Mouse (Mus musculus): Measurements from ENCODE around the gene Abhd6. TPM values are rescaled to one million over a fixed set of nuclear protein-coding genes. Genes with fewer than 3 reads are reported as not detected.

Gene Abhd6
- total RNA-seq, 1 experiment: 11.7 TPM

- TF ChIP-seq ZC3H11A (IDR thresholded peaks at IDR 0.05; ENCODE audit: borderline replicate concordance, low read depth, low read length) (peak; percentile 86), ZNF384 (IDR thresholded peaks at IDR 0.05; ENCODE audit: low read depth, low read length) (no peak)
- DNase-seq (ENCODE audit: low read depth, low spot score): peak; percentile 81
- no peak overlapping the region for H3K4me3 ChIP-seq (ENCODE audit: insufficient read depth in 1 of 2, low read depth in 1 of 2, low read length in 2 of 2, poor library complexity in 1 of 2, severe bottlenecking in 1 of 2)
- H3K4me1 ChIP-seq (ENCODE audit: control insufficient read depth in 2 of 2, insufficient read depth in 2 of 2, low read length in 2 of 2, poor library complexity in 1 of 2): peaks cover 0 to 10% of the 10 kb centered on the region in 2 experiments; a peak in 1 of 4 replicates
- H3K36me3 ChIP-seq (ENCODE audit: control insufficient read depth, insufficient read depth, low read length, poor library complexity, severe bottlenecking): no peaks in the 10 kb centered on the region
- no peak overlapping the region for H3K9ac ChIP-seq (ENCODE audit: insufficient read depth, low read depth, low read length, poor library complexity, severe bottlenecking)
- in situ Hi-C loops (cut with MboI; ENCODE audit: low sequenced_read_pairs in 2 of 2, unreplicated experiment in 2 of 2): loop anchor here (10.0 to 25.0 kb wide), 2 partner anchors 373 to 380 kb away; no protein-coding TSS in a partner anchor
- no peak overlapping the region for H3K27ac ChIP-seq (ENCODE audit: insufficient read depth, low read depth, low read length, poor library complexity, severe bottlenecking)
- H3K9me3 ChIP-seq (ENCODE audit: control insufficient read depth, insufficient read depth, low read depth, low read length): no peaks in the 10 kb centered on the region
Observed at GRCm38 (mm10) chr14:7964219-7964889, 38.3 kb upstream of the Abhd6 start.

DNA sequence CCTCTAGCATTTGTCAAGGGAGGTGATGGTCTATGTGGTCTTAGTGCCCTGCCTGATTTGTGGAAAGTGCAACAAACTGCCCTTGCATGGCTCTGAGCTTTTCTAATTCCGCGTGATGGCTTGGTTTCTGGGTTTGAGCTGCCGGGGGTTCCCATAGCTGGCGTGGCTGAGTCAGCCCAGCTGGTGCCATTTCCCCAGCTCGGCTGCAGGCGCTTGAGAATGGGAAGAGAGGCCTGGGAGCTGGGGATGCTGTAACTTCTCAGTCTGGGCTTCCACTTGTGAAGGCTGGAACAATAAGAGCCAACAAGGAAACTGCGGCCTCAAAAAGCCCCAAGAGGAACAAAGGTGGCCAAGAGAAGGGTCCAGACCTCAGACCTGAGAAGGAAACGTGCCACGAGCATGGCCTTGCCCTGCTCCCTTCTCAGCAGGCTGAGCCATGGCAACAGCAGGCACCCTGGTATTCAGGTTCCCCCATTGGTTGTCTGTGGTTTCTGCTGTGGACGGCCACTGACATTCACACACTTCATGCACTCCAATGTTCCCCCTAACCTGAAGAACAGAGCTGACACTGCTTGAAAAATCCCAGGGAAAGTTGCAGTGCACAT, 30.7 kb upstream of the Abhd6 start:
- H3K4me1 ChIP-seq (ENCODE audit: control insufficient read depth in 2 of 2, insufficient read depth in 2 of 2, low read length in 2 of 2, poor library complexity in 1 of 2): no peaks in the 10 kb centered on the region; a peak in 1 of 4 replicates
- DNase-seq (ENCODE audit: low read depth, low spot score): no peak
- no peak for TF ChIP-seq ZC3H11A (IDR thresholded peaks at IDR 0.05; ENCODE audit: borderline replicate concordance, low read depth, low read length)
- no peak for TF ChIP-seq HCFC1 (IDR thresholded peaks at IDR 0.05; ENCODE audit: borderline replicate concordance, insufficient read depth, low read length)
- no peak for TF ChIP-seq MAFK (IDR thresholded peaks at IDR 0.05; ENCODE audit: insufficient read depth, low read depth, low read length)
- TF ChIP-seq CHD2 (IDR thresholded peaks at IDR 0.05; ENCODE audit: low read depth, low read length): no peak
- TF ChIP-seq ZNF384 (IDR thresholded peaks at IDR 0.05; ENCODE audit: low read depth, low read length): no peak
- no peaks in the 10 kb centered on the region for H3K36me3 ChIP-seq (ENCODE audit: control insufficient read depth, insufficient read depth, low read length, poor library complexity, severe bottlenecking)
- peak overlapping the region; percentile 61; the same call in 1 of the 2 replicates for H3K9ac ChIP-seq (ENCODE audit: insufficient read depth, low read depth, low read length, poor library complexity, severe bottlenecking)
- H3K9me3 ChIP-seq (ENCODE audit: control insufficient read depth, insufficient read depth, low read depth, low read length): no peaks in the 10 kb centered on the region
- in situ Hi-C loops (cut with MboI; ENCODE audit: low sequenced_read_pairs in 2 of 2, unreplicated experiment in 2 of 2): loop anchor here in 1 of 2 experiments (25.0 kb wide), 1 partner anchor 365 kb away; no protein-coding TSS in a partner anchor
- H3K4me3 ChIP-seq (ENCODE audit: insufficient read depth in 1 of 2, low read depth in 1 of 2, low read length in 2 of 2, poor library complexity in 1 of 2, severe bottlenecking in 1 of 2): peak overlapping the region; percentile 23 to 33; a peak in 2 of 4 replicates
- H3K27ac ChIP-seq (ENCODE audit: insufficient read depth, low read depth, low read length, poor library complexity, severe bottlenecking): no peak overlapping the region

DNA sequence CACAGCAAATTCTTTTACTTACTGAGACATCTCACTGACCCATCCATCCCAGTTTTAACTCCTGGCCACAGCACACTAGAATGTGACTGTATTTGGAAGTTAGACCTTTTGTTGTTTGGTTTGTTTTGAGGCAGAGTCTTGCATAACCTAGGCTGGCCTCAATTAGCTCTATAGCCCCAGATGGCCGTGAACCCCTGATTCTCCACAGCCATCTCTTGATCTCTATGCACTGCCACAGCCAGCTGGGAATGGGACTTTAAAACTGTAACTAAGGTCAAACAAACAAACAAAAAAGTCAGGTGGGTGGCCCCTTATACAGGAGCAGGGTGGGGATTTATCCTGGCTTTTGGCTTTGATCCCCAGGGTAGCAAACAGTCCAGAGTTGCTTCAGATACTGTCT, 28.1 kb upstream of the Abhd6 start:
- no peak overlapping the region for H3K4me3 ChIP-seq (ENCODE audit: insufficient read depth in 1 of 2, low read depth in 1 of 2, low read length in 2 of 2, poor library complexity in 1 of 2, severe bottlenecking in 1 of 2)

DNA sequence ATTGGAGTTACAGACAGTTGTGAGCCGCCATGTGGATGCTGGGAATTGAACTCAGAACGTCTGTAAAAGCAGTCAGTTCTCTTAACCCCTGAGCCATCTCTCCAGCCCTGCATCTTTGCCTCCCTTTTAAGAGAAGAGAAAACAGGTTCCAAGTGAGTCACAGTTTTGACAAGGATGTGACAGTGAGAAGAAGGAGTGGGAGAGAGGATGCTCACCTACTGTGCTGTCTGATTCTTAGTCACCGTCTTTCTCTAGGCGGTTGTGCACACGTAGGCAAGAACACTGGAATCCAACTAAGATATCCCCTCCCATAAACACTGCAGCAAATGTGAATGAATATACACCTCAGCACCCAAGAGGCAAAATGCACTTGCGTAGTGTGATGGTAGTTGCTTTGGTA, 27.5 kb upstream of the Abhd6 start:
- Histone ChIP-seq H3K36me3 (ENCODE audit: control insufficient read depth, insufficient read depth, low read length, poor library complexity, severe bottlenecking) (no peaks in the 10 kb centered on the region), H3K9me3 (ENCODE audit: control insufficient read depth, insufficient read depth, low read depth, low read length) (no peaks in the 10 kb centered on the region), H3K27ac (ENCODE audit: insufficient read depth, low read depth, low read length, poor library complexity, severe bottlenecking) (no peak overlapping the region), H3K4me1 (ENCODE audit: control insufficient read depth in 2 of 2, insufficient read depth in 2 of 2, low read length in 2 of 2, poor library complexity in 1 of 2) (no peaks in the 10 kb centered on the region; a peak in 1 of 4 replicates), H3K4me3 (ENCODE audit: insufficient read depth in 1 of 2, low read depth in 1 of 2, low read length in 2 of 2, poor library complexity in 1 of 2, severe bottlenecking in 1 of 2) (no peak overlapping the region), H3K9ac (ENCODE audit: insufficient read depth, low read depth, low read length, poor library complexity, severe bottlenecking) (no peak overlapping the region)
- in situ Hi-C loops (cut with MboI; ENCODE audit: low sequenced_read_pairs in 2 of 2, unreplicated experiment in 2 of 2): no loop called here
- TF ChIP-seq MAFK (IDR thresholded peaks at IDR 0.05; ENCODE audit: insufficient read depth, low read depth, low read length) (no peak), HCFC1 (IDR thresholded peaks at IDR 0.05; ENCODE audit: borderline replicate concordance, insufficient read depth, low read length) (no peak), ZNF384 (IDR thresholded peaks at IDR 0.05; ENCODE audit: low read depth, low read length) (no peak), CHD2 (IDR thresholded peaks at IDR 0.05; ENCODE audit: low read depth, low read length) (no peak)
- no peak for DNase-seq (ENCODE audit: low read depth, low spot score)

More for the DNA sequence above, 28.1 kb upstream of the Abhd6 start:
- no peak overlapping the region for H3K27ac ChIP-seq (ENCODE audit: insufficient read depth, low read depth, low read length, poor library complexity, severe bottlenecking)
- no peak for DNase-seq (ENCODE audit: low read depth, low spot score)
- no peaks in the 10 kb centered on the region for H3K9me3 ChIP-seq (ENCODE audit: control insufficient read depth, insufficient read depth, low read depth, low read length)
- H3K4me1 ChIP-seq (ENCODE audit: control insufficient read depth in 2 of 2, insufficient read depth in 2 of 2, low read length in 2 of 2, poor library complexity in 1 of 2): no peaks in the 10 kb centered on the region; a peak in 1 of 4 replicates
- H3K9ac ChIP-seq (ENCODE audit: insufficient read depth, low read depth, low read length, poor library complexity, severe bottlenecking): no peak overlapping the region
- H3K36me3 ChIP-seq (ENCODE audit: control insufficient read depth, insufficient read depth, low read length, poor library complexity, severe bottlenecking): no peaks in the 10 kb centered on the region
- TF ChIP-seq MAFK (IDR thresholded peaks at IDR 0.05; ENCODE audit: insufficient read depth, low read depth, low read length) (no peak), HCFC1 (IDR thresholded peaks at IDR 0.05; ENCODE audit: borderline replicate concordance, insufficient read depth, low read length) (no peak), ZC3H11A (IDR thresholded peaks at IDR 0.05; ENCODE audit: borderline replicate concordance, low read depth, low read length) (no peak), ZNF384 (IDR thresholded peaks at IDR 0.05; ENCODE audit: low read depth, low read length) (no peak), CHD2 (IDR thresholded peaks at IDR 0.05; ENCODE audit: low read depth, low read length) (no peak)
- in situ Hi-C loops (cut with MboI; ENCODE audit: low sequenced_read_pairs in 2 of 2, unreplicated experiment in 2 of 2): loop anchor here in 1 of 2 experiments (25.0 kb wide), 1 partner anchor 363 kb away; no protein-coding TSS in a partner anchor

Measured in ES-E14 (cell line).